Mouse (Mus musculus) layer of hippocampus, postnatal 14 days (tissue): ENCODE data around the gene Fam166b. TPM values are rescaled to one million over a fixed set of nuclear protein-coding genes. Genes with fewer than 3 reads are reported as not detected.
A peak's percentile ranks its signal among the peaks of the same experiment; 100 is the strongest.

ENCODE experiments used
- DNase-seq, 2 experiments: peaks; one replicate each; pipeline ENCODE4 v3.0.0; 2021 to 2022; ENCODE audit warnings: low spot score in 2 of 2, mixed read lengths in 1 of 2
- total RNA-seq, 2 experiments: library from RNA; stranded (reverse); gene quantifications; 2 replicates each; pipeline ENCODE4 v1.2.3; 2021

Gene Fam166b
- total RNA-seq, 2 experiments from 2014 or later = 0.76 to 2.4 TPM

GRCm38 (mm10) chr4:43428180-43428861, 613 bp downstream of the Fam166b start:
- DNase-seq = no peak

GRCm38 (mm10) chr4:43427501-43428179, 1.3 kb downstream of the Fam166b start:
- no peak for DNase-seq

- DNase-seq = no peak
Observed at GRCm38 (mm10) chr4:43426487-43426886, 2.4 kb downstream of the Fam166b start.

- no peak for DNase-seq
Observed at GRCm38 (mm10) chr4:43425648-43426380, 3.1 kb downstream of the Fam166b start.

GRCm38 (mm10) chr4:43425197-43425596, 3.7 kb downstream of the Fam166b start:
- no peak for DNase-seq

- no peak for DNase-seq
Observed at GRCm38 (mm10) chr4:43424072-43424471, 4.9 kb downstream of the Fam166b start.

- DNase-seq = no peak
Observed at GRCm38 (mm10) chr4:43423267-43423934, 5.5 kb downstream of the Fam166b start.

GRCm38 (mm10) chr4:43421632-43422240, 7.2 kb downstream of the Fam166b start:
- DNase-seq = no peak

GRCm38 (mm10) chr4:43420305-43420704, 8.6 kb downstream of the Fam166b start:
- DNase-seq = peak; percentile 69 to 83

- no peak for DNase-seq
Observed at GRCm38 (mm10) chr4:43419801-43420281, 9.1 kb downstream of the Fam166b start.

- no peak for DNase-seq
Observed at GRCm38 (mm10) chr4:43418973-43419656, 9.8 kb downstream of the Fam166b start.

- no peak for DNase-seq
Observed at GRCm38 (mm10) chr4:43418450-43418849, 10.5 kb downstream of the Fam166b start.

GRCm38 (mm10) chr4:43417269-43418062, 11.5 kb downstream of the Fam166b start:
- DNase-seq = no peak

- DNase-seq = no peak
Observed at GRCm38 (mm10) chr4:43416071-43416490, 12.9 kb downstream of the Fam166b start.

GRCm38 (mm10) chr4:43415221-43416070, 13.5 kb downstream of the Fam166b start:
- no peak for DNase-seq

- DNase-seq = no peak
Observed at GRCm38 (mm10) chr4:43414761-43415160, 14.2 kb downstream of the Fam166b start.

- DNase-seq = no peak
Observed at GRCm38 (mm10) chr4:43407071-43407920, 21.6 kb downstream of the Fam166b start.
